Mouse (Mus musculus) midbrain, embryonic 12.5 days (tissue): ENCODE data around the gene Slc1a3. TPM values are rescaled to one million over a fixed set of nuclear protein-coding genes. Genes with fewer than 3 reads are reported as not detected.

Source experiments
- ATAC-seq: fragments of 200-750 bp; cut with Nextera tagmentation; 2 replicates; pipeline ENCODE4 v1.8.0; 2017; ENCODE audit warnings: low read depth, moderate TSS enrichment, moderate library complexity; ENCODE audit not compliant: low FRiP score
- H3K27ac ChIP-seq: fragments of 300-500 bp; sonication (generic); replicated peaks from 2 replicates; pipeline ENCODE4 v1.5.1; 2016; ENCODE audit warnings: mild to moderate bottlenecking
- H3K27me3 ChIP-seq: fragments of 300-500 bp; sonication (generic); 2 replicates; pipeline ENCODE4 v1.6.1; 2016; ENCODE audit warnings: mild to moderate bottlenecking
- H3K36me3 ChIP-seq: fragments of 300-500 bp; sonication (generic); 2 replicates; pipeline ENCODE4 v1.6.1; 2016
- H3K4me1 ChIP-seq: fragments of 300-500 bp; sonication (generic); 2 replicates; pipeline ENCODE4 v1.6.1; 2016
- H3K4me2 ChIP-seq: fragments of 300-500 bp; sonication (generic); replicated peaks from 2 replicates; pipeline ENCODE4 v1.6.1; 2016; ENCODE audit warnings: mild to moderate bottlenecking, moderate library complexity
- H3K4me3 ChIP-seq: fragments of 300-500 bp; sonication (generic); 2 replicates; pipeline ENCODE4 v1.5.1; 2016; ENCODE audit warnings: mild to moderate bottlenecking
- H3K9ac ChIP-seq: fragments of 300-500 bp; sonication (generic); replicated peaks from 2 replicates; pipeline ENCODE4 v1.6.1; 2016; ENCODE audit warnings: mild to moderate bottlenecking, moderate library complexity
- H3K9me3 ChIP-seq: fragments of 300-500 bp; sonication (generic); 2 replicates; pipeline ENCODE4 v1.6.1; 2016; ENCODE audit warnings: mild to moderate bottlenecking
- WGBS: fragments of 180-500 bp; shearing (Covaris S2); methylation state at CpG from one replicate; pipeline ENCODE4 v1.1.7; 2016; 5-methylcytosine and 5-hydroxymethylcytosine counted together
- polyA plus RNA-seq: library from polyadenylated mRNA; unstranded; fragments of >200 nt; fragmentation: Nextera tagmentation; extraction: Ambion mirVana; gene quantifications from 2 replicates; pipeline ENCODE4 v1.2.1, GENCODE M21; 2016

Gene Slc1a3
- polyA plus RNA-seq = 48.4 and 55.7 TPM in 2 replicates

GRCm38 (mm10) chr15:8710146-8711006 lies at the start of gene Slc1a3:
Slc1a3 (minus strand) TSS chr15:8710764.
- peak within 1 kb of the TSS; percentile 66 for H3K4me3 ChIP-seq
- peaks cover 20% of the 10 kb centered on the region for H3K27me3 ChIP-seq
- H3K4me1 ChIP-seq = peaks cover 16% of the 10 kb centered on the region
- no peaks in the 10 kb centered on the region for H3K9me3 ChIP-seq
- peak within 1 kb of the TSS; percentile 62 for H3K9ac ChIP-seq
- peak; percentile 87 for ATAC-seq
- no peaks in the 10 kb centered on the region for H3K36me3 ChIP-seq
- 1% methylated on average over 34 of the region's 34 CpGs for WGBS
- peak within 1 kb of the TSS; percentile 91 for H3K4me2 ChIP-seq
- peak within 1 kb of the TSS; percentile 30; the same call in 1 of the 2 replicates for H3K27ac ChIP-seq

- 69% methylated on average over 3 of the region's 3 CpGs for WGBS
- H3K9me3 ChIP-seq = no peaks in the 10 kb centered on the region
- no peak overlapping the region for H3K9ac ChIP-seq
- no peaks in the 10 kb centered on the region for H3K27me3 ChIP-seq
- H3K4me1 ChIP-seq = 0 out of 2 replicates have a peak, but pooled peaks cover 2% of the 10 kb centered on the region
- no peak for ATAC-seq
- H3K27ac ChIP-seq = no peak overlapping the region
- H3K36me3 ChIP-seq = no peaks in the 10 kb centered on the region
- H3K4me2 ChIP-seq = no peak overlapping the region
- H3K4me3 ChIP-seq = no peak overlapping the region
Observed at GRCm38 (mm10) chr15:8759026-8759425, 48.5 kb upstream of the Slc1a3 start.

- Histone ChIP-seq H3K9ac (no peak overlapping the region), H3K4me3 (no peak overlapping the region), H3K36me3 (no peaks in the 10 kb centered on the region), H3K4me2 (no peak overlapping the region), H3K27me3 (no peaks in the 10 kb centered on the region), H3K9me3 (no peaks in the 10 kb centered on the region), H3K27ac (no peak overlapping the region), H3K4me1 (no peaks in the 10 kb centered on the region)
- WGBS = 64% methylated on average over 6 of the region's 6 CpGs
- ATAC-seq = peak; percentile 58; the same call in 1 of the 2 replicates
Observed at GRCm38 (mm10) chr15:8756441-8756840, 45.9 kb upstream of the Slc1a3 start.

- 90% methylated on average over 4 of the region's 4 CpGs for WGBS
- Histone ChIP-seq H3K4me1 (no peaks in the 10 kb centered on the region), H3K27me3 (no peaks in the 10 kb centered on the region), H3K4me3 (no peak overlapping the region), H3K36me3 (no peaks in the 10 kb centered on the region), H3K9ac (no peak overlapping the region), H3K9me3 (no peaks in the 10 kb centered on the region), H3K4me2 (no peak overlapping the region), H3K27ac (no peak overlapping the region)
- no peak for ATAC-seq
Observed at GRCm38 (mm10) chr15:8749762-8750161, 39.2 kb upstream of the Slc1a3 start.

- Histone ChIP-seq H3K9me3 (no peaks in the 10 kb centered on the region), H3K4me2 (no peak overlapping the region), H3K4me3 (no peak overlapping the region), H3K9ac (no peak overlapping the region), H3K27ac (no peak overlapping the region), H3K4me1 (no peaks in the 10 kb centered on the region), H3K27me3 (no peaks in the 10 kb centered on the region), H3K36me3 (no peaks in the 10 kb centered on the region)
- WGBS = 83% methylated on average over 1 of the region's 1 CpGs
- ATAC-seq = no peak
Observed at GRCm38 (mm10) chr15:8748771-8749170, 38.2 kb upstream of the Slc1a3 start.

- no peak overlapping the region for H3K27ac ChIP-seq
- no peaks in the 10 kb centered on the region for H3K9me3 ChIP-seq
Observed at GRCm38 (mm10) chr15:8741593-8741992, 31.0 kb upstream of the Slc1a3 start.

GRCm38 (mm10) chr15:8740724-8741123 lies 30.2 kb upstream of the Slc1a3 start:
- no peaks in the 10 kb centered on the region for H3K36me3 ChIP-seq
- 98% methylated on average over 8 of the region's 8 CpGs for WGBS
- no peaks in the 10 kb centered on the region for H3K9me3 ChIP-seq
- no peak overlapping the region for H3K27ac ChIP-seq
- no peak overlapping the region for H3K9ac ChIP-seq
- peaks cover 6% of the 10 kb centered on the region for H3K4me1 ChIP-seq
- ATAC-seq = no peak
- no peak overlapping the region for H3K4me2 ChIP-seq
- no peaks in the 10 kb centered on the region for H3K27me3 ChIP-seq
- H3K4me3 ChIP-seq = no peak overlapping the region

More at GRCm38 (mm10) chr15:8741593-8741992, 31.0 kb upstream of the Slc1a3 start:
- no peaks in the 10 kb centered on the region for H3K36me3 ChIP-seq
- H3K27me3 ChIP-seq = no peaks in the 10 kb centered on the region
- H3K4me1 ChIP-seq = peaks cover 6% of the 10 kb centered on the region
- WGBS = 49% methylated on average over 6 of the region's 6 CpGs
- no peak for ATAC-seq
- no peak overlapping the region for H3K4me2 ChIP-seq
- H3K4me3 ChIP-seq = no peak overlapping the region
- H3K9ac ChIP-seq = no peak overlapping the region

- ATAC-seq = no peak
- H3K4me1 ChIP-seq = peaks cover 12% of the 10 kb centered on the region
- H3K4me3 ChIP-seq = no peak overlapping the region
- no peaks in the 10 kb centered on the region for H3K27me3 ChIP-seq
- no peak overlapping the region for H3K4me2 ChIP-seq
- H3K9me3 ChIP-seq = no peaks in the 10 kb centered on the region
- H3K27ac ChIP-seq = no peak overlapping the region
- no peaks in the 10 kb centered on the region for H3K36me3 ChIP-seq
- no peak overlapping the region for H3K9ac ChIP-seq
- WGBS = 94% methylated on average over 5 of the region's 5 CpGs
Observed at GRCm38 (mm10) chr15:8738156-8738555, 27.6 kb upstream of the Slc1a3 start.

- no peak for ATAC-seq
- Histone ChIP-seq H3K9me3 (no peaks in the 10 kb centered on the region), H3K36me3 (no peaks in the 10 kb centered on the region), H3K27me3 (no peaks in the 10 kb centered on the region), H3K4me1 (peaks cover 7% of the 10 kb centered on the region; the same call in 1 of the 2 replicates), H3K9ac (no peak overlapping the region), H3K4me2 (no peak overlapping the region), H3K4me3 (no peak overlapping the region), H3K27ac (no peak overlapping the region)
- WGBS = 92% methylated on average over 6 of the region's 6 CpGs
Observed at GRCm38 (mm10) chr15:8734363-8734739, 23.8 kb upstream of the Slc1a3 start.

- Histone ChIP-seq H3K4me2 (no peak overlapping the region), H3K27ac (no peak overlapping the region), H3K9me3 (no peaks in the 10 kb centered on the region), H3K4me1 (peaks cover 7% of the 10 kb centered on the region; the same call in 1 of the 2 replicates), H3K27me3 (no peaks in the 10 kb centered on the region), H3K36me3 (no peaks in the 10 kb centered on the region), H3K9ac (no peak overlapping the region), H3K4me3 (no peak overlapping the region)
- 34% methylated on average over 7 of the region's 7 CpGs for WGBS
- no peak for ATAC-seq
Observed at GRCm38 (mm10) chr15:8733669-8734362, 23.3 kb upstream of the Slc1a3 start.

GRCm38 (mm10) chr15:8728861-8729260 lies 18.3 kb upstream of the Slc1a3 start:
- no peaks in the 10 kb centered on the region for H3K9me3 ChIP-seq
- no peak overlapping the region for H3K9ac ChIP-seq
- H3K4me3 ChIP-seq = no peak overlapping the region
- H3K36me3 ChIP-seq = no peaks in the 10 kb centered on the region
- WGBS = 92% methylated on average over 7 of the region's 7 CpGs
- H3K4me2 ChIP-seq = no peak overlapping the region
- peaks cover 5% of the 10 kb centered on the region; the same call in 1 of the 2 replicates for H3K4me1 ChIP-seq
- H3K27ac ChIP-seq = no peak overlapping the region
- no peak for ATAC-seq
- H3K27me3 ChIP-seq = no peaks in the 10 kb centered on the region
